Mouse (Mus musculus) heart, postnatal 0 days (tissue): ENCODE measurements around the gene Tmco1. TPM values are rescaled to one million over a fixed set of nuclear protein-coding genes. Genes with fewer than 3 reads are reported as not detected.

ENCODE experiments used
- ATAC-seq: fragments of 200-750 bp; cut with Nextera tagmentation; 2 replicates; pipeline ENCODE4 v1.8.0; 2017; ENCODE audit warnings: low read depth, moderate number of reproducible peaks, moderate library complexity; ENCODE audit not compliant: insufficient read depth
- DNase-seq: peaks from one replicate; pipeline ENCODE4 v3.0.0-alpha.2; 2016; ENCODE audit warnings: low spot score
- H3K27ac ChIP-seq: fragments of 300-500 bp; sonication (generic); 2 replicates; pipeline ENCODE4 v1.5.1; 2014; ENCODE audit warnings: low read depth, mild to moderate bottlenecking
- H3K27me3 ChIP-seq: fragments of 300-500 bp; sonication (generic); 2 replicates; pipeline ENCODE4 v1.6.1; 2014; ENCODE audit warnings: low read length, mixed read lengths; ENCODE audit not compliant: control insufficient read depth, insufficient read depth
- H3K36me3 ChIP-seq: fragments of 300-500 bp; sonication (generic); replicated peaks from 2 replicates; pipeline ENCODE4 v1.6.1; 2014; ENCODE audit warnings: low read length, mixed read lengths; ENCODE audit not compliant: control insufficient read depth, insufficient read depth
- H3K4me1 ChIP-seq: fragments of 300-500 bp; sonication (generic); 2 replicates; pipeline ENCODE4 v1.6.1; 2014; ENCODE audit warnings: antibody characterized with exemption; ENCODE audit not compliant: control insufficient read depth, insufficient read depth
- H3K4me2 ChIP-seq: fragments of 300-500 bp; sonication (generic); 2 replicates; pipeline ENCODE4 v1.6.1; 2014; ENCODE audit warnings: low read depth, mild to moderate bottlenecking, low read length, moderate library complexity
- H3K4me3 ChIP-seq: fragments of 300-500 bp; sonication (generic); 2 replicates; pipeline ENCODE4 v1.5.1; 2014; ENCODE audit warnings: low read depth, low read length
- H3K9ac ChIP-seq: fragments of 300-500 bp; sonication (generic); replicated peaks from 2 replicates; pipeline ENCODE4 v1.6.1; 2014; ENCODE audit warnings: low read depth, low read length, mixed read lengths
- H3K9me3 ChIP-seq: fragments of 300-500 bp; sonication (generic); replicated peaks from 2 replicates; pipeline ENCODE4 v1.6.1; 2016; ENCODE audit warnings: low read length; ENCODE audit not compliant: control insufficient read depth
- CTCF ChIP-seq: IDR thresholded peaks from 2 replicates; pipeline ENCODE4 v1.5.1; 2016; ENCODE audit warnings: antibody characterized with exemption, control low read depth, low read depth
- EP300 ChIP-seq: IDR thresholded peaks from 2 replicates; pipeline ENCODE4 v1.6.1; 2016; ENCODE audit warnings: antibody characterized with exemption, low read depth
- WGBS: fragments of 180-500 bp; shearing (Covaris S2); extraction: QIAGEN DNeasy Blood & Tissue Kit; methylation state at CpG from one replicate; pipeline ENCODE4 v1.1.7; 2014; 5-methylcytosine and 5-hydroxymethylcytosine counted together
- polyA plus RNA-seq: library from polyadenylated mRNA; unstranded; fragments of >200 nt; fragmentation: Nextera tagmentation; extraction: Ambion mirVana; gene quantifications from 2 replicates; pipeline ENCODE4 v1.2.1, GENCODE M21; 2015
- total RNA-seq: library from RNA; depleted of rRNA; stranded (reverse); fragments of >200 nt; gene quantifications from 2 replicates; pipeline ENCODE4 v1.2.3, GENCODE M21; 2014; ENCODE audit warnings: low replicate concordance

The Tmco1 gene
- total and polyA plus RNA-seq, 2 experiments from 2014 or later: 68.1 to 86.6 TPM

- ATAC-seq (no peak), DNase-seq (no peak)
- Histone ChIP-seq H3K9ac (no peak overlapping the region), H3K27ac (no peak overlapping the region), H3K9me3 (no peaks in the 10 kb centered on the region), H3K36me3 (no peaks in the 10 kb centered on the region), H3K4me2 (no peak overlapping the region), H3K4me1 (peaks cover 56% of the 10 kb centered on the region), H3K4me3 (no peak overlapping the region), H3K27me3 (no peaks in the 10 kb centered on the region)
- no peak for TF ChIP-seq CTCF
- TF ChIP-seq EP300: no peak
- WGBS: 90% methylated on average over 3 of the region's 3 CpGs
These were observed 41.5 kb upstream of the Tmco1 start for GRCm38 (mm10) chr1:167266720-167267119.

GRCm38 (mm10) chr1:167268360-167269063 lies 39.7 kb upstream of the Tmco1 start:
- TF ChIP-seq EP300: no peak
- no peak for TF ChIP-seq CTCF
- Histone ChIP-seq H3K27ac (peak overlapping the region; percentile 90), H3K4me3 (no peak overlapping the region), H3K27me3 (no peaks in the 10 kb centered on the region), H3K36me3 (no peaks in the 10 kb centered on the region), H3K4me1 (peaks cover 54% of the 10 kb centered on the region), H3K9ac (peak overlapping the region; percentile 35; the same call in 1 of the 2 replicates), H3K9me3 (no peaks in the 10 kb centered on the region), H3K4me2 (no peak overlapping the region)
- ATAC-seq (no peak), DNase-seq (no peak)
- 62% methylated on average over 9 of the region's 9 CpGs for WGBS

DNA sequence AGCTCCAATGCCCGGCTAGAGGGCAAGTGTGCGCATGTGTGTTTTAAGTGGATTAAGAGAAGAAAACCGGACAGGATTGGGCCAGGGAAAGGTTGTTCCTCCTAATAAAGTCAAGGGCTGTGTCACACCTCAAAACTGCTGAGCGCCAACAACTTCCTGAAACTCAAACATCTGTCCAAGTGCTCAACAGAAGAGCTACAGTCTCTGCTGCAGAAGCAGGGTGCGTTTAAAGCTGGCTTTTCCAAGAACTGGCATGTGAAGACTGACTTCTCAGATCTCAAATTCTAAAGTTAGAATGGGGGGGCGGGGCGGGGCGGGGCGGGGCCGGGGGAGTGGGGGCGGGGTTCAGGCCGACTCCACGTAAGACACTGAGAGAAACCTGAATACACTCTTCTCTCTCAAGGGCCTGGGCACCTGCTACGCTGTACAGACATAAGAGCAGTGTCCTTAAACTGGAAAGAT lies 38.8 kb upstream of the Tmco1 start:
- no peak overlapping the region for H3K4me3 ChIP-seq
- WGBS: 14% methylated on average over 14 of the region's 14 CpGs
- H3K36me3 ChIP-seq: no peaks in the 10 kb centered on the region
- ATAC-seq (peak; percentile 62), DNase-seq (no peak)
- TF ChIP-seq EP300 (no peak), CTCF (no peak)
- H3K27me3 ChIP-seq: no peaks in the 10 kb centered on the region
- H3K9ac ChIP-seq: peak overlapping the region; percentile 35; the same call in 1 of the 2 replicates
- H3K4me2 ChIP-seq: peak overlapping the region; percentile 68
- H3K4me1 ChIP-seq: peaks cover 63% of the 10 kb centered on the region
- peak overlapping the region; percentile 90 for H3K27ac ChIP-seq
- no peaks in the 10 kb centered on the region for H3K9me3 ChIP-seq

- DNase-seq (peak; percentile 87), ATAC-seq (peak; percentile 86)
- no peaks in the 10 kb centered on the region for H3K36me3 ChIP-seq
- peak overlapping the region; percentile 30 for H3K4me3 ChIP-seq
- 2% methylated on average over 6 of the region's 6 CpGs for WGBS
- TF ChIP-seq EP300 (no peak), CTCF (no peak)
- no peaks in the 10 kb centered on the region for H3K9me3 ChIP-seq
- H3K27ac ChIP-seq: peak overlapping the region; percentile 90
- H3K27me3 ChIP-seq: no peaks in the 10 kb centered on the region
- H3K4me1 ChIP-seq: peaks cover 63% of the 10 kb centered on the region
- H3K9ac ChIP-seq: peak overlapping the region; percentile 45; the same call in 1 of the 2 replicates
- peak overlapping the region; percentile 68 for H3K4me2 ChIP-seq
These were observed 38.3 kb upstream of the Tmco1 start for GRCm38 (mm10) chr1:167269856-167270270.

DNA sequence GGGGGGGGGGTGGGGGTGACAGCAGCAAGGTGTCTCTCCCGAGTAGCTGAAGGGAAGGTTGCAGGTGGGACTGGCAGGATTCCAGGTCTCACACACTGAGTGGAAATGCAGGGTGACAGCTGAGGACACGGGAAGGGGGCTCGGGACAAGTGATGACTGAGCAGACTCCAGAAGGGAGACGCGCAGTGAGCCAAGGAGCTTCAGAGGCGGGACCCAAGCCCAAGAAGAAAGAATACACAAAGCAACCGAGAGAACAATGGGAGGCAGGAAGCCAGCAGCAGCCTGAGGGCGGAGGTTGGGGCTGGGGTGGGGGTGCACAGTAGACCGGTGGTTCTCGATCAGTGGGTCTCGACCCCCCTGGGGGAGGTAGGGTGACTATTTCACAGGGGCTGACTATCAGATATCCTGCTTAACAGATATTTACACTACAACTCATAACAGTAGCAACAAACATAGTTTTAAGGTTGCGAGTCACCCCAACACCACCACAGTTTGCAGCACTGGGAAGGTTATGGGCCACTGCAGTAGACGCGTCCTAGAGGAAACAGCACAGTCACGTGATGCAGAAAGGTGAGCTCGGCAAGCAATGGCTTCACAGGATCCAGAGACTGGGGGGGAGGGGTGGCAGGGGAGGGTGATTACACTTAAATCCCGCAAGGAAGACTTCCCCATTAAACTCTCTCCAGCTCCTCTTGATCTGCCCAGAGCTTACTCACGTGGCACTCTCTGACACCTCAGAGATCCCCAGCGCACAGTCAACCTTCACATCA lies 37.7 kb upstream of the Tmco1 start:
- no peak for TF ChIP-seq EP300
- no peak for TF ChIP-seq CTCF
- Histone ChIP-seq H3K27ac (peak overlapping the region; percentile 90), H3K9me3 (no peaks in the 10 kb centered on the region), H3K36me3 (no peaks in the 10 kb centered on the region), H3K27me3 (no peaks in the 10 kb centered on the region), H3K4me1 (peaks cover 60% of the 10 kb centered on the region), H3K4me3 (peak overlapping the region; percentile 30), H3K4me2 (peak overlapping the region; percentile 68), H3K9ac (peak overlapping the region; percentile 45; the same call in 1 of the 2 replicates)
- ATAC-seq: peak; percentile 50
- WGBS: 14% methylated on average over 19 of the region's 19 CpGs
- DNase-seq: peak; percentile 66
